Comparison of ENCODE assay signal across 9 mouse cellular contexts in the genomic region with DNA sequence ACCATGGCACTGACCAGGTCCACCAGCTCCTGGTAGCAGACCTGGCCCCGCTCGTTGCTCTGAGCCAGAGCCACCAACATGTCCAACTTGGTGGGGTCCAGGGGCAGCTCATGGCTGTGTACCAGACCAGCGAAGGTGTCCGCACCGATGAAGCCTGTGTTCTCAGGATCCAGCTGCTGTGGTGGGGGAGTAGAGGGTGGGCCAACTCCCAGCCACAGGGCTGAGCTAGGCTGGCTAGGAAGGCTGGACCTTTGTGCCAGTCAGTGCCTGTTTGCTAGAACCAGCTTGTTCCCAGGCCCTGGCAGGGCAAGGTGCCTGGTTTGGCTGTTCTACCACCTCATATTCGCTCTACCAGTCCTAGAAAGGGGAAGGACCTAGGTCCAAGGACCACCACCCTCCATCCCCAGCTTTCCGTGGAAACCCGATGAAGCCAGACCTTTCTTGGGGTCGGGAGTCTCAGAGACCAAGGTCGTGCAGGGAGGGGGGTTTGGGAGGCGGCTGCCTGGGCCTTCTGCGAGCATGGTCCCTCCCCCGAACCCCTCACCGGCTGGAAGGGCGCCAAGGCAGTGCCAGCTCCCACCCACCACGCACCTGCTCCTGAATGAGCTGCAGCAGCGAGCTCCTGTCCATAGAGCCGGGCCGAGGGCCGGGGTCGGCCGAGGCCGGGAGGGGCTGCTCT. TPM values are rescaled to one million over a fixed set of nuclear protein-coding genes. Genes with fewer than 3 reads are reported as not detected.
DNase-seq lines count a peak whose midpoint lies in the region; ATAC-seq and TF ChIP-seq lines count a peak whose summit lies in the region.
"Had no signal": no experiment of that assay in that cellular context is flagged by ENCODE, and none has a peak within 500 bp of the region (broad histone marks: within the 10 kb centered on the region; RNA-seq: fewer than 3 reads in every experiment).

No protein-coding gene starts in this region.

- TF ChIP-seq POLR2A in kidney, adult 2 months (IDR thresholded peaks at IDR 0.05; ENCODE audit: low read depth, low read length) = peak; percentile 18

- no peaks in the 10 kb centered on the region for H3K27me3 ChIP-seq in kidney, adult 2 months (replicated peaks; ENCODE audit: control insufficient read depth, insufficient read depth, low read length)
- H3K27me3 ChIP-seq in midbrain, embryonic 13.5 days = no peaks in the 10 kb centered on the region

- H3K4me3 ChIP-seq in kidney, adult 2 months (ENCODE audit: insufficient read depth, low read depth, low read length) = peak overlapping the region; percentile 26
- peak overlapping the region; percentile 44 for H3K4me3 ChIP-seq in midbrain, embryonic 13.5 days (replicated peaks)

- H3K4me2 ChIP-seq in midbrain, embryonic 13.5 days (replicated peaks) = peak overlapping the region; percentile 98

- DNase-seq in adrenal gland, postnatal 10 days = peak; percentile 59
- DNase-seq in adrenal gland, postnatal 4 days (ENCODE audit: low spot score in 2 of 2) = no peak
- peak; percentile 46 for DNase-seq in ovary, postnatal 36 days (ENCODE audit: low spot score)
- no peak for DNase-seq in ovary, postnatal 14 days (ENCODE audit: low spot score)
- DNase-seq in kidney, adult 2 months = peak; percentile 68
- DNase-seq in right cerebral cortex, postnatal 36 days (ENCODE audit: low spot score in 2 of 2) = no peak

- no peaks in the 10 kb centered on the region; the same call in 1 of the 2 replicates for H3K36me3 ChIP-seq in kidney, adult 2 months (ENCODE audit: control insufficient read depth, insufficient read depth, low read length)
- H3K36me3 ChIP-seq in midbrain, embryonic 13.5 days = peaks cover 46% of the 10 kb centered on the region

- no peak for TF ChIP-seq CTCF in kidney, adult 2 months (conservative IDR thresholded peaks at IDR 0.05; ENCODE audit: insufficient read depth, insufficient read length, low read depth, low read length)

- WGBS in kidney, adult 2 months = 9% methylated on average over 23 of the region's 23 CpGs
- 21% methylated on average over 23 of the region's 23 CpGs for WGBS in midbrain, embryonic 13.5 days

- ATAC-seq in midbrain, embryonic 13.5 days = no peak
- ATAC-seq in cerebellum, adult (ENCODE audit: insufficient number of reproducible peaks, low FRiP score, low TSS enrichment) = no peak

- peak overlapping the region; percentile 78 for H3K9ac ChIP-seq in midbrain, embryonic 13.5 days (replicated peaks)

- peaks cover 37% of the 10 kb centered on the region for H3K4me1 ChIP-seq in kidney, adult 2 months (ENCODE audit: control insufficient read depth, insufficient read depth, low read length)
- H3K4me1 ChIP-seq in midbrain, embryonic 13.5 days (replicated peaks) = peaks cover 59% of the 10 kb centered on the region

- H3K9me3 ChIP-seq in midbrain, embryonic 13.5 days = no peaks in the 10 kb centered on the region

- peak overlapping the region; percentile 49 for H3K27ac ChIP-seq in kidney, adult 2 months (ENCODE audit: insufficient read depth, low read depth, low read length)
- peak overlapping the region; percentile 80 for H3K27ac ChIP-seq in midbrain, embryonic 13.5 days
- H3K27ac ChIP-seq: macrophage had no signal

RNA-seq across cellular contexts. Expression of gene Rhbdl1, which starts 0.6 kb away (rescaled TPM):
- total RNA-seq in adrenal gland, postnatal 10 days (2021) = 10 to 100 TPM; 11.9 to 14.6 TPM
- total RNA-seq in adrenal gland, postnatal 4 days (2021) = 10 to 100 TPM; 19.3 to 21.4 TPM
- 9.2 and 13.9 TPM in 2 replicates for polyA plus RNA-seq in kidney, adult 2 months (2012; rRNA removed)
- 17.3 and 18.1 TPM in 2 replicates for polyA plus RNA-seq in midbrain, embryonic 13.5 days (2015; fragmentation: Nextera tagmentation; extraction: Ambion mirVana)

RNA-seq across cellular contexts. Expression of gene Stub1, which starts 3.3 kb away (rescaled TPM):
- 100 to 1,000 TPM; 138 to 157 TPM for total RNA-seq in adrenal gland, postnatal 10 days (2021)
- 100 to 1,000 TPM; 210 to 213 TPM for total RNA-seq in adrenal gland, postnatal 4 days (2021)
- 140 and 144 TPM in 2 replicates for polyA plus RNA-seq in kidney, adult 2 months (2012; rRNA removed)
- polyA plus RNA-seq in midbrain, embryonic 13.5 days (2015; fragmentation: Nextera tagmentation; extraction: Ambion mirVana) = 314 and 316 TPM in 2 replicates

RNA-seq across cellular contexts. Expression of gene Gm20683, which starts 5.0 kb away (rescaled TPM):
- total RNA-seq in adrenal gland, postnatal 10 days (2021) = 10 to 100 TPM in 1 of 2 experiments, 1 to 10 TPM in 1; 7.0 to 12.3 TPM
- total RNA-seq in adrenal gland, postnatal 4 days (2021) = 10 to 100 TPM; 13.2 to 15.5 TPM
- 26.3 and 50.3 TPM in 2 replicates for polyA plus RNA-seq in kidney, adult 2 months (2012; rRNA removed)
- 7.5 and 8.0 TPM in 2 replicates for polyA plus RNA-seq in midbrain, embryonic 13.5 days (2015; fragmentation: Nextera tagmentation; extraction: Ambion mirVana)

RNA-seq across cellular contexts. Expression of gene Jmjd8, which starts 7.9 kb away (rescaled TPM):
- total RNA-seq in adrenal gland, postnatal 10 days (2021) = 10 to 100 TPM; 54.9 to 62.3 TPM
- total RNA-seq in adrenal gland, postnatal 4 days (2021) = 10 to 100 TPM; 72.9 to 81.8 TPM
- 132 and 139 TPM in 2 replicates for polyA plus RNA-seq in kidney, adult 2 months (2012; rRNA removed)
- 72.8 and 74.6 TPM in 2 replicates for polyA plus RNA-seq in midbrain, embryonic 13.5 days (2015; fragmentation: Nextera tagmentation; extraction: Ambion mirVana)

RNA-seq across cellular contexts. Expression of gene Rhot2, which starts 8.1 kb away (rescaled TPM):
- 10 to 100 TPM; 71.6 to 98.5 TPM for total RNA-seq in adrenal gland, postnatal 10 days (2021)
- total RNA-seq in adrenal gland, postnatal 4 days (2021) = 10 to 100 TPM; 89.6 to 95.0 TPM
- 133 and 147 TPM in 2 replicates for polyA plus RNA-seq in kidney, adult 2 months (2012; rRNA removed)
- 15.6 and 16.4 TPM in 2 replicates for polyA plus RNA-seq in midbrain, embryonic 13.5 days (2015; fragmentation: Nextera tagmentation; extraction: Ambion mirVana)

Comparison
In these comparisons a context has a peak if more than half of its experiments do, and no peak if none do; other contexts are left out.
1. DNase-seq: peak in adrenal gland, postnatal 10 days (single experiment), ovary, postnatal 36 days (single experiment) and kidney, adult 2 months (single experiment); none in adrenal gland, postnatal 4 days (0 of 2), ovary, postnatal 14 days (single experiment) and right cerebral cortex, postnatal 36 days (0 of 2).